Mouse (Mus musculus) liver, embryonic 14.5 days (tissue): ENCODE results near the gene Fblim1. TPM values are rescaled to one million over a fixed set of nuclear protein-coding genes. Genes with fewer than 3 reads are reported as not detected.
A peak's percentile ranks its signal among the peaks of the same experiment; 100 is the strongest.

Source experiments
- ATAC-seq: fragments of 200-750 bp; cut with Nextera tagmentation; 2 replicates; pipeline ENCODE4 v1.8.0; 2017; ENCODE audit warnings: moderate number of reproducible peaks, mild to moderate bottlenecking, moderate library complexity; ENCODE audit not compliant: insufficient read depth
- DNase-seq, 3 experiments: peaks; one replicate each; pipeline ENCODE4 v3.0.0-alpha.2; 2012 to 2013; ENCODE audit warnings: low read depth in 3 of 3, low spot score in 3 of 3
- H3K27ac ChIP-seq: fragments of 300-500 bp; sonication (generic); 2 replicates; pipeline ENCODE4 v1.5.1; 2014; ENCODE audit warnings: moderate library complexity, mild to moderate bottlenecking, control low read depth, inconsistent platforms
- H3K27me3 ChIP-seq: fragments of 300-500 bp; sonication (generic); 2 replicates; pipeline ENCODE4 v1.6.1; 2014; ENCODE audit warnings: mild to moderate bottlenecking, low read length, moderate library complexity; ENCODE audit not compliant: control insufficient read depth, insufficient read depth
- H3K36me3 ChIP-seq: fragments of 300-500 bp; sonication (generic); replicated peaks from 2 replicates; pipeline ENCODE4 v1.6.1; 2014; ENCODE audit warnings: low read depth; ENCODE audit not compliant: control insufficient read depth, insufficient read depth
- H3K4me1 ChIP-seq, 2 experiments: fragments of 200-500 bp in 1 of 2; fragments of 300-500 bp in 1 of 2; sonication (generic) in 1 of 2; replicated peaks; 2 replicates each; pipeline ENCODE4 v1.6.1; 2012 to 2014; ENCODE audit warnings: antibody characterized with exemption in 1 of 2, inconsistent platforms in 1 of 2, low read length in 1 of 2; ENCODE audit not compliant: control insufficient read depth in 2 of 2, insufficient read depth in 2 of 2
- H3K4me2 ChIP-seq: fragments of 300-500 bp; sonication (generic); 2 replicates; pipeline ENCODE4 v1.6.1; 2014; ENCODE audit warnings: low read depth, mild to moderate bottlenecking, control low read depth, moderate library complexity
- H3K4me3 ChIP-seq, 2 experiments: fragments of 200-500 bp in 1 of 2; fragments of 300-500 bp in 1 of 2; sonication (generic) in 1 of 2; 2 replicates each; pipeline ENCODE4 v1.5.1; 2012 to 2014; ENCODE audit warnings: low read depth in 2 of 2, low read length in 2 of 2, mild to moderate bottlenecking in 2 of 2, control low read depth in 1 of 2, inconsistent platforms in 1 of 2, moderate library complexity in 1 of 2; ENCODE audit not compliant: insufficient read depth in 1 of 2
- H3K9ac ChIP-seq: fragments of 300-500 bp; sonication (generic); replicated peaks from 2 replicates; pipeline ENCODE4 v1.6.1; 2014; ENCODE audit warnings: mild to moderate bottlenecking, control low read depth, moderate library complexity
- H3K9me3 ChIP-seq: fragments of 300-500 bp; sonication (generic); 2 replicates; pipeline ENCODE4 v1.6.1; 2016; ENCODE audit warnings: low read length, mixed read lengths; ENCODE audit not compliant: control insufficient read depth
- CTCF ChIP-seq: IDR thresholded peaks from 2 replicates; pipeline ENCODE4 v1.5.1; 2016; ENCODE audit warnings: antibody characterized with exemption, low read depth, control low read depth
- EP300 ChIP-seq: IDR thresholded peaks from 2 replicates; pipeline ENCODE4 v1.6.1; 2016; ENCODE audit warnings: antibody characterized with exemption, low read depth
- WGBS: fragments of 180-500 bp; shearing (Covaris S2); extraction: QIAGEN DNeasy Blood & Tissue Kit; methylation state at CpG from one replicate; pipeline ENCODE4 v1.1.7; 2014; ENCODE audit not compliant: insufficient replicate concordance; 5-methylcytosine and 5-hydroxymethylcytosine counted together
- polyA plus RNA-seq, 2 experiments: library from polyadenylated mRNA; depleted of rRNA in 1 of 2; stranded (reverse) in 1 of 2; unstranded in 1 of 2; fragments of >200 nt; fragmentation: Nextera tagmentation in 1 of 2; extraction: Ambion mirVana in 1 of 2; gene quantifications; 2 replicates each; pipeline versions ENCODE4 v1.2.1 to v1.2.3; 2012 to 2014

Gene Fblim1
- polyA plus RNA-seq, 2 experiments = 0.77 to 1.1 TPM

DNA sequence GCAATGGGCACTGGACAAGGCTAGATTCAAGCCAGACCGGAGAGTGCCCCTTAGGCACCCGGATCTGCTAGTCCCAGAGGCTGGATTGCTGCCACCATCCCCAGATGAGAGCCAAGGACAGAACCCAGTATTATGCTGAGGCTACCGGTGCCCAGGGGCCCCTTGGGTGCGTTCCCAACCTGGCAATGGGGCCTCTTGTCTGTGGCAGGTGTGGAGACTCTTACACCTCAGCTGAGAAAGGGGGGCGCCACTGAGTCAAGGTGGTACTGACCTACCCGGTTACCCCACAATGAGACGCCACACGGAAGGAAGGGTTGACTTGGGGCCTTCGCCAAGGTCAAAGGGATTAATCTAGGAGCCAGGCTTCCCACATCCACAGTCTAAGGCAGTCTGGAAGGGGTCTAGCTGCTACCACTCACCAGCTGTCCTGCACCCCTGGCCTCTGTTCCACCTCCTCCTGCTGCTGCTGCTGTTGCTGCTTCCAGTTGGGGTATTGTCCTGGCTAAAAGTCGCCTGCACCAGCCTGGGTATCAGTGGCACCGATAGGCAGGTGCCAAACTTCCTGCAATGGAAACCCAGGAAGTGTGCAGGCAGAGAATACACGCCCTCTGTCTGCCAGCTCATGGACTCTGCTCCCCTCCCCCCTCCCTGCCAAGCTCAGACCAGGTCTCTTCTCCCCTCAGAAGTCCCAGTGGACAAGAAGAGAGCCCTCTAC lies 4.6 kb downstream of the Fblim1 start:
- Histone ChIP-seq H3K4me2 (no peak overlapping the region), H3K4me1 (no peaks in the 10 kb centered on the region), H3K27ac (no peak overlapping the region), H3K9ac (no peak overlapping the region), H3K9me3 (no peaks in the 10 kb centered on the region), H3K4me3 (no peak overlapping the region), H3K36me3 (no peaks in the 10 kb centered on the region), H3K27me3 (peaks cover 34% of the 10 kb centered on the region)
- DNase-seq (no peak), ATAC-seq (no peak)
- TF ChIP-seq CTCF = peak; percentile 15; the same call in 1 of the 2 replicates
- TF ChIP-seq EP300 = no peak
- WGBS = 56% methylated on average over 12 of the region's 12 CpGs

DNA sequence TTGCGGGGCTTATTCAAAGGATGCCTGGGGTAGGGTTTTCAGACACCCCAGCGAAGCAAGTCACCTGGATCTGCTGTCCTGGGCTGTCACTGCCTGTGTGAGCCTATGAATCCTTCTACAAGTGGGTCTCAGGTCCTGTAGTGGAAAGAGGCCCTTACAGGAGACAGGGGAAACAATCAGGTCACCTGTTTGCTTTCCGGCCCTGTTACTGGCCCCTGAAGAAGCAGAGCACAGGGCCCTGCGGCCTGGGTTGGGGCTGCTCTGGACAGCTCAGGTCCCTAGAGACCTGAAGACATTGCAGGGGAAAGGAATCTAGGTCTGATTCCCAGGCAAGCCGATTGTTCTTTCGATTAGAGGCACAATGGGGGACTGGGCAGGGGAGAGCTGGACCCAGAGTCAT lies 5.5 kb downstream of the Fblim1 start:
- Histone ChIP-seq H3K27ac (no peak overlapping the region), H3K4me2 (no peak overlapping the region), H3K9me3 (no peaks in the 10 kb centered on the region), H3K4me3 (no peak overlapping the region), H3K9ac (no peak overlapping the region), H3K27me3 (peaks cover 34% of the 10 kb centered on the region), H3K4me1 (no peaks in the 10 kb centered on the region), H3K36me3 (no peaks in the 10 kb centered on the region)
- TF ChIP-seq CTCF (no peak), EP300 (no peak)
- DNase-seq (no peak), ATAC-seq (no peak)
- 41% methylated on average over 6 of the region's 6 CpGs for WGBS

DNA sequence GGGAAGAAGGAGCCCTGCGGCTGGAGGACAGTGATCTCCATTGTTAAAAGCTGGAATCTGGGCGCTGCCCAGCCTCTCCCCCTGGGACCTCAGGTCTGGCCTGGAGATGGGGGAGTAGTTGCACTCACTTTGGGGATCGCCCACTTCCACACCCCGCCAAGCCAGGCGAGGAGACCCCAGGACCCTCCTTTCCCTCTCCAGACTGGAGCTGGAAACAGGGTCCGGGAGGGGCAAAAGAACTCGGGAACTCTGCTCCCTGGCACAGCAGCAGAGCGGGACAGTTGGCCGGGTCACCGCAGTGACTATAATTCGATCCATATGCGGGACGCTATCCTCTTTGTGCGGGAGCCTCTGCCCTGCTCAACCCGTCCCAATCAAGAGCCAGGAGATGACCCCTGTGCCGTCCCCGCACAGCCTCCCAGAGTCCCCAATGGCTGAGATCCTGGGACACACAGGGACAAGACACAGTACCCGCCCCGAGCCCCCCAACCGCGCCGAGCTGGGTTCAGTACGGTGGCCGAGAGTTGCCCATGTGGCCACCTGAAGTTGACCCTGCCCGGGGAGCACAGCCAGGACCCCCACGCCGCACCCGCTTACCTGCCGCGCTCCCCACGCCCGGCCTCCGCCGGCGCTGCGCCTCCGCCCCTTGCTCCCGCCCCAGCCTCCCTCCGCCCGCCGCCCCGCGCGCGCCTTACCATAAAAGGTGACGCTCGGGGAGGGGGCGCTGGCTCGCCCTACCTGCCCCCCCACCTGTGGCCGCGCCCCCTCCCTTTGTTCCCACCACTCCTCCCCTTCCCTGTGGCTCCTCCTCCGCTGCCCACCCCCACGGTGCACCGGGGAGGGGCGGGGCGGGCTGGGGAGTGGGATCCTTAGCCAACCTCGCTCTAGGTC lies 6.4 kb downstream of the Fblim1 start:
- Histone ChIP-seq H3K27ac (no peak overlapping the region), H3K4me3 (peak overlapping the region; percentile 26 to 42), H3K4me1 (no peaks in the 10 kb centered on the region), H3K4me2 (peak overlapping the region; percentile 56), H3K36me3 (no peaks in the 10 kb centered on the region), H3K9ac (no peak overlapping the region), H3K27me3 (peaks cover 34% of the 10 kb centered on the region), H3K9me3 (no peaks in the 10 kb centered on the region)
- ATAC-seq = no peak
- 2% methylated on average over 55 of the region's 57 CpGs for WGBS
- TF ChIP-seq EP300 = no peak
- TF ChIP-seq CTCF = no peak
- DNase-seq = no peak

DNA sequence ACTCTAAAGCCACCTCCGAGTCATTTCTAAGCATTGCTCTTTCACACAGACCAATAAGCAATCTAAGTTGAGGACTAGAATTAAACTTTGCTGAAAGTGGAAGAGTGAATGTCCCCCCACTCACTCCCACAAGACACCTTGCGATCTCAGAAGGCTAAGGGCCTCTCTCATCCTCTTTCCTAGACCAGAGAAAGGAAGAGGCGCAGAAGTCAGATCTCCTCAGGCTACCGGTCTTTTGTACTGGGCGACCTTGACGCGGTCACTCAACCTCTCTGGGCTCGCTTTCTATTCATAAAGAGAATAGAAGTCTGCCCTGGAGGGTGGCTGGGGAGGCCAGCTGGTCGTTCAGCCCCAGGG lies 7.0 kb downstream of the Fblim1 start:
- Histone ChIP-seq H3K27ac (no peak overlapping the region), H3K9ac (no peak overlapping the region), H3K36me3 (no peaks in the 10 kb centered on the region), H3K4me3 (peak overlapping the region in 1 of 2 experiments; percentile 42; a peak in 1 of 4 replicates), H3K27me3 (peaks cover 34% of the 10 kb centered on the region), H3K4me2 (no peak overlapping the region; the same call in 1 of the 2 replicates), H3K9me3 (no peaks in the 10 kb centered on the region), H3K4me1 (no peaks in the 10 kb centered on the region)
- 1% methylated on average over 9 of the region's 9 CpGs for WGBS
- DNase-seq = no peak
- TF ChIP-seq EP300 (no peak), CTCF (no peak)
- no peak for ATAC-seq

DNA sequence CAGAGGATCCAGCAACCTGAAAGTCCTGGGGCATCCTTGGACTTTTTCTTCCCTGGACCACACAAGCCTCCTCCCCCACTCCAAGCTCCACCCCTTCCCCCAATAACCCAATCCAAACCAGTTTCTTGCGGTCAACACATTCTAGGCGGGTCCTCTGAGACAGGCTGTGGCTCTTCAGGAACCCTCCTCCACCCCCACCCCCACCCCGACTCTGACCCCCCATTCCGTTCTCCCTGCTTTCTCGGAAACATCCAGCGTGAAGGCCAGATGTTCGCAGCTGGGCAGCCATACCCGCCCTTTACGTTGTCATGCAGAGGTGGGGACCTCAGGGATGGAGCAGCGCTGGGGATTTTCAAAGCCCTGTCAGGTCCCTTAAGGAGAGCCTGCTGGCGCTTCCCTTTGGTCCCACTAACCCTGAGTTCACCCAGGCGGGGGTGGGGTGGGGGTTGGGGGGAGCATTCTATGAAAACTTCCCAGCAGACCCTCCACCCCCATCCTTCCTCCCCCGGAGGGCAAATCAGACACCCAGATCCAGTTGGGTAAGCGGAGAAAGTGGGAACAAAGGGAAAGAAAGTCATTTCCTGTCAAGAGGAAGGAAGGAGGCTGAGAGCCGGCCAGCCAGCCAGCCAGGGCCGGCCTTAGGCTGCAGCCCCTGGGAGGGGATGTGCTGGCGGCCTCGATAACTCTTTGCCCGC lies 7.5 kb downstream of the Fblim1 start:
- H3K4me1 ChIP-seq = no peaks in the 10 kb centered on the region
- DNase-seq (no peak), ATAC-seq (no peak)
- TF ChIP-seq CTCF (no peak), EP300 (no peak)
- H3K4me3 ChIP-seq = no peak overlapping the region; a peak in 1 of 4 replicates
- H3K27ac ChIP-seq = no peak overlapping the region
- H3K4me2 ChIP-seq = no peak overlapping the region
- no peaks in the 10 kb centered on the region for H3K36me3 ChIP-seq
- H3K9me3 ChIP-seq = no peaks in the 10 kb centered on the region
- no peak overlapping the region for H3K9ac ChIP-seq
- peaks cover 34% of the 10 kb centered on the region for H3K27me3 ChIP-seq
- 4% methylated on average over 19 of the region's 19 CpGs for WGBS
